Mouse (Mus musculus): Measurements from ENCODE around the gene Grid1.

DNA sequence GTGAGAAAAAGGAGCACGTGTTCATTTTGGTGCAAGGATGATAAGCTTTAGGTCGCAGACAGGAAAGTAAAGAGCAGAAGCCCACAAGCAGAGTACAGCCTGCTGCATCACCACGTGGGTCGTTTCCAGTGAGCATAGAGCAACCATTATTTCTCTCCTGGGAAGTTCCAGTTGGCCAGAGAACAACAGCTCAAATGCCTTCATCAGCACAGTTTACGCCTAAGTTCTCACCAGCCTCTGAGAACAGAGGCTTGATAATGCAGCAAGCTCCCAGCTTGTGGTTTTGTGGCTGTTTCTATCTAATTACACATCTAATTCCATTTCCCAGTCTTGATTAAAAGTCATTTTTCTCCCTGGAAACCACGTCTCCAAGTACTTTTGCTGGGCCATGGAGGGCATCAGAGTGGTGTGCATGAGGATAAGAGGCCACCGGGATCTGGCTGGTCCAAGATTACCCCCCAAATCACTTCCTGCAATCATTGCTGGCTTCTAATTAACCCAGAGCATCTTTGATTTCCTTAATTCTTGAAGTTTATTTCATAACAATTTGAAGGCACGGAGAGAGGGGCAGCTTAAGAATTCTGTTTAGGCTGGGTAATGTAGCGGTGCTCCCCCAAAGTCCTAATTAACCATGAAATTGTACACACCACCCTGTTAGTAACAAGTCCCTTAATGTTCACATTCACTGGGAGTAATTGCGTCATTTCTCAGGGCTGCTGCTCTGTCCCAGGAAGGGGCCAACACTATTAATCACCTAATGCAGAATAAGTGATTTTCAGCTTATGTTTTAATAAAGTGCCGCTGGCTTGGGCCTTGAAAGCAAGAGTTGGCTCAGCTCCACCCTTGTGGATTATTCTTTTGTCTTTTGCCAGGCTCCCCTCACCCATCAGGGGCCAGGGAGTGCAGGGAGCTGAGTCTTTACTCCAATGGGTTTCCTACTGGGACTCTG, 292.7 kb downstream of the Grid1 start:
- TF ChIP-seq CTCF (conservative IDR thresholded peaks at IDR 0.05; ENCODE audit: low read length) (no peak), POU5F1 (IDR thresholded peaks at IDR 0.05; ENCODE audit: borderline replicate concordance, low read length) (no peak)

All from E14TG2a.4 (cell line).